In the genomic region with DNA sequence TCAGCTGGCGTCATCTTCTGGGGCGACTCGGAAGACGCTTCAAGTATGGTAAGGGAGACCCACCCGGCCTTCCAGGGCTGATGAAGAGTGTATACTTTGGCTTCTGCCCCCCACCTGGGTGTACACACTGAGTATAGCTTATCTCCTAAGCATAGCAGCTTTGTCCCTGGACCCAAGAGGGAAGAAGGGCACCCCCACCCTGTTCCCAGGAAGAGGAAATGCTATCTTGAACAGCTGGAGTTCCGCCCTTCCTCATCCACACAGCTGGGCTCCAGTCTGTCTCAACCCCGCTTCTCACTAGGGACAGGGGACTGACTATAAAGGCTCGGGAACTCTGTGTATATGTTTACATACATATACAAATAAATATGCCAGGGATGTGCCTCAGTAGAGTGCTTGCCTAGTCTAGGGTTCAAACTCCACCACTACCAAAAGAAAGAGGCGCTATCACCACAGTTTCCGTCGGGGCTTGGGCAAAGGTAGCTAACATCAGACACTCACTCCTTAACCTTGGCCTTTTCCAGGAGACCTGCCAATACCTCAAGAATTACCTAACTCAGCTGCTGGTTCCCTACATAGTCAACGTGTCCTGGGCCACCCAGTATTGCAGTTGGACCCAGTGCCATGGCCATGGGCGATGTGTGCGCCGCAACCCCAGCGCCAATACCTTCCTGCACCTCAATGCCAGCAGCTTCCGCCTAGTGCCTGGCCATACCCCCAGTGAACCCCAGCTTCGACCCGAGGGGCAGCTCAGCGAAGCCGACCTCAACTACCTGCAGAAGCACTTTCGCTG, we compare ENCODE assay signal across 10 mouse cellular contexts. TPM values are rescaled to one million over a fixed set of nuclear protein-coding genes. Genes with fewer than 3 reads are reported as not detected.
DNase-seq lines count a peak whose midpoint lies in the region; ATAC-seq and TF ChIP-seq lines count a peak whose summit lies in the region.
"Had no signal": no experiment of that assay in that cellular context is flagged by ENCODE, and none has a peak within 500 bp of the region (broad histone marks: within the 10 kb centered on the region; RNA-seq: fewer than 3 reads in every experiment).

No protein-coding gene starts in this region.

- 96% methylated on average over 22 of the region's 22 CpGs for WGBS in forebrain, embryonic 12.5 days
- WGBS in forebrain, embryonic 14.5 days: 94% methylated on average over 22 of the region's 22 CpGs
- WGBS in hindbrain, postnatal 0 days: 93% methylated on average over 22 of the region's 22 CpGs
- 83% methylated on average over 22 of the region's 22 CpGs for WGBS in lung, embryonic 15.5 days

- H3K27ac ChIP-seq in forebrain, embryonic 12.5 days: no peak overlapping the region
- no peak overlapping the region for H3K27ac ChIP-seq in forebrain, embryonic 14.5 days (ENCODE audit: low read depth, low read length)
- H3K27ac ChIP-seq in hindbrain, postnatal 0 days: no peak overlapping the region
- H3K27ac ChIP-seq in lung, embryonic 15.5 days: no peak overlapping the region
- H3K27ac ChIP-seq: hindbrain, embryonic 15.5 days had no signal

- ATAC-seq in forebrain, embryonic 12.5 days (ENCODE audit: low FRiP score): no peak
- ATAC-seq in forebrain, embryonic 14.5 days: no peak
- ATAC-seq in G1E (ENCODE audit: extremely low read depth, insufficient number of reproducible peaks, low FRiP score, poor library complexity, severe bottlenecking): no peak
- ATAC-seq in hindbrain, postnatal 0 days: no peak
- no peak for ATAC-seq in lung, embryonic 15.5 days (ENCODE audit: borderline replicate concordance, extremely low read depth, low FRiP score, low TSS enrichment)

- peak overlapping the region; percentile 88 for H3K4me2 ChIP-seq in forebrain, embryonic 12.5 days
- H3K4me2 ChIP-seq in forebrain, embryonic 14.5 days (ENCODE audit: low read length): no peak overlapping the region
- H3K4me2 ChIP-seq in hindbrain, postnatal 0 days (ENCODE audit: low read depth, low read length): 0 out of 2 replicates have a peak overlapping the region, but pooled peaks have one; percentile 83
- H3K4me2 ChIP-seq in lung, embryonic 15.5 days: peak overlapping the region; percentile 73

- TF ChIP-seq CTCF in G1E (IDR thresholded peaks at IDR 0.05; ENCODE audit: low read depth, low read length): no peak
- TF ChIP-seq CTCF in hindbrain, postnatal 0 days (IDR thresholded peaks at IDR 0.05; ENCODE audit: low read depth): no peak

- peaks cover 48% of the 10 kb centered on the region for H3K36me3 ChIP-seq in forebrain, embryonic 12.5 days (replicated peaks)
- H3K36me3 ChIP-seq in forebrain, embryonic 14.5 days (ENCODE audit: control insufficient read depth, insufficient read depth, low read length): peaks cover 39% of the 10 kb centered on the region
- peaks cover 43% of the 10 kb centered on the region for H3K36me3 ChIP-seq in G1E (replicated peaks)
- peaks cover 21% of the 10 kb centered on the region; the same call in 1 of the 2 replicates for H3K36me3 ChIP-seq in hindbrain, postnatal 0 days (ENCODE audit: insufficient read depth, low read length)
- H3K36me3 ChIP-seq in lung, embryonic 15.5 days: peaks cover 35% of the 10 kb centered on the region

- DNase-seq in forebrain, embryonic 14.5 days (ENCODE audit: low spot score): no peak
- no peak for DNase-seq in G1E (ENCODE audit: low spot score)
- no peak for DNase-seq in hindbrain, postnatal 0 days (ENCODE audit: low spot score)
- DNase-seq in frontal cortex, postnatal 25 days (ENCODE audit: low spot score in 2 of 2): no peak
- no peak for DNase-seq in layer of hippocampus, postnatal 36 days
- no peak for DNase-seq in adrenal gland, adult 2 months

- no peaks in the 10 kb centered on the region for H3K27me3 ChIP-seq in forebrain, embryonic 12.5 days
- H3K27me3 ChIP-seq in forebrain, embryonic 14.5 days (replicated peaks; ENCODE audit: control insufficient read depth, insufficient read depth, low read length): no peaks in the 10 kb centered on the region
- no peaks in the 10 kb centered on the region for H3K27me3 ChIP-seq in G1E (ENCODE audit: insufficient read depth, low read length)
- no peaks in the 10 kb centered on the region for H3K27me3 ChIP-seq in hindbrain, postnatal 0 days (ENCODE audit: insufficient read depth, low read length)
- H3K27me3 ChIP-seq in lung, embryonic 15.5 days: no peaks in the 10 kb centered on the region
- H3K27me3 ChIP-seq: hindbrain, embryonic 15.5 days; megakaryocyte, embryonic 14.5 days had no signal

- H3K4me3 ChIP-seq in forebrain, embryonic 12.5 days (replicated peaks): no peak overlapping the region
- no peak overlapping the region for H3K4me3 ChIP-seq in forebrain, embryonic 14.5 days (ENCODE audit: low read depth, low read length)
- peak overlapping the region; percentile 79; the same call in 1 of the 2 replicates for H3K4me3 ChIP-seq in G1E (ENCODE audit: low read depth, low read length)
- no peak overlapping the region for H3K4me3 ChIP-seq in hindbrain, postnatal 0 days (ENCODE audit: low read length)
- 0 out of 2 replicates have a peak overlapping the region, but pooled peaks have one; percentile 73 for H3K4me3 ChIP-seq in lung, embryonic 15.5 days
- H3K4me3 ChIP-seq: hindbrain, embryonic 15.5 days; megakaryocyte, embryonic 14.5 days had no signal

- H3K4me1 ChIP-seq in forebrain, embryonic 12.5 days: peaks cover 54% of the 10 kb centered on the region
- H3K4me1 ChIP-seq in forebrain, embryonic 14.5 days (ENCODE audit: control insufficient read depth, insufficient read depth, low read length): peaks cover 25% of the 10 kb centered on the region
- peaks cover 83% of the 10 kb centered on the region for H3K4me1 ChIP-seq in G1E (ENCODE audit: insufficient read depth, low read depth, low read length)
- peaks cover 21% of the 10 kb centered on the region for H3K4me1 ChIP-seq in hindbrain, postnatal 0 days (ENCODE audit: insufficient read depth, low read length)
- H3K4me1 ChIP-seq in lung, embryonic 15.5 days: peaks cover 49% of the 10 kb centered on the region

- no peaks in the 10 kb centered on the region for H3K9me3 ChIP-seq in forebrain, embryonic 12.5 days
- no peaks in the 10 kb centered on the region for H3K9me3 ChIP-seq in forebrain, embryonic 14.5 days (replicated peaks; ENCODE audit: control insufficient read depth, low read length)
- no peaks in the 10 kb centered on the region for H3K9me3 ChIP-seq in G1E (replicated peaks)
- no peaks in the 10 kb centered on the region for H3K9me3 ChIP-seq in hindbrain, postnatal 0 days (ENCODE audit: low read length)
- no peaks in the 10 kb centered on the region for H3K9me3 ChIP-seq in lung, embryonic 15.5 days
- H3K9me3 ChIP-seq: hindbrain, embryonic 15.5 days; megakaryocyte, embryonic 14.5 days had no signal

- no peak overlapping the region for H3K9ac ChIP-seq in forebrain, embryonic 12.5 days
- H3K9ac ChIP-seq in forebrain, embryonic 14.5 days (ENCODE audit: low read length): no peak overlapping the region
- H3K9ac ChIP-seq in hindbrain, postnatal 0 days (replicated peaks; ENCODE audit: low read length): 0 out of 2 replicates have a peak overlapping the region, but pooled peaks have one; percentile 17
- no peak overlapping the region for H3K9ac ChIP-seq in lung, embryonic 15.5 days

RNA-seq across cellular contexts. Expression of a gene that starts 4.0 kb away (rescaled TPM):
- 108 and 110 TPM in 2 replicates for polyA plus RNA-seq in forebrain, embryonic 12.5 days (2016; fragmentation: Nextera tagmentation; extraction: Ambion mirVana)
- 98.0 and 109 TPM in 2 replicates for polyA plus RNA-seq in forebrain, embryonic 14.5 days (2014; fragmentation: Nextera tagmentation; extraction: Ambion mirVana)
- 11.7 and 16.8 TPM in 2 replicates for total RNA-seq in G1E (2014; fragmentation: Nextera tagmentation)
- total RNA-seq in G1E (2017): 4.2 and 5.5 TPM in 2 replicates
- polyA plus RNA-seq in G1E (2012): 28.9 and 33.9 TPM in 2 replicates
- 59.8 and 75.3 TPM in 2 replicates for total RNA-seq in hindbrain, postnatal 0 days (2014; rRNA removed)
- 39.8 and 40.6 TPM in 2 replicates for polyA plus RNA-seq in hindbrain, postnatal 0 days (2015; fragmentation: Nextera tagmentation; extraction: Ambion mirVana)
- 105 and 109 TPM in 2 replicates for polyA plus RNA-seq in lung, embryonic 15.5 days (2015; fragmentation: Nextera tagmentation; extraction: Ambion mirVana)
- total RNA-seq in layer of hippocampus, postnatal 36 days (2021): 10 to 100 TPM; 13.0 to 13.5 TPM
- total RNA-seq in adrenal gland, adult 2 months (2021): 10 to 100 TPM; 36.8 to 52.8 TPM
- 92.1 and 102 TPM in 2 replicates for polyA plus RNA-seq in adrenal gland, adult 2 months (2012; rRNA removed)

RNA-seq across cellular contexts. Expression of a gene that starts 5.0 kb away (rescaled TPM):
- polyA plus RNA-seq in forebrain, embryonic 12.5 days (2016; fragmentation: Nextera tagmentation; extraction: Ambion mirVana): 6.9 and 8.4 TPM in 2 replicates
- 2.6 and 3.3 TPM in 2 replicates for polyA plus RNA-seq in forebrain, embryonic 14.5 days (2014; fragmentation: Nextera tagmentation; extraction: Ambion mirVana)
- total RNA-seq in G1E (2014; fragmentation: Nextera tagmentation) (6.6 and 7.3 TPM in 2 replicates), G1E (2017) (1.9 and 2.3 TPM in 2 replicates)
- polyA plus RNA-seq in G1E (2012): 1.4 and 2.2 TPM in 2 replicates
- 3.4 and 7.7 TPM in 2 replicates for total RNA-seq in hindbrain, postnatal 0 days (2014; rRNA removed)
- 3.3 and 4.9 TPM in 2 replicates for polyA plus RNA-seq in hindbrain, postnatal 0 days (2015; fragmentation: Nextera tagmentation; extraction: Ambion mirVana)
- 8.4 and 9.6 TPM in 2 replicates for polyA plus RNA-seq in lung, embryonic 15.5 days (2015; fragmentation: Nextera tagmentation; extraction: Ambion mirVana)
- 1 to 10 TPM; 6.5 to 6.7 TPM for total RNA-seq in layer of hippocampus, postnatal 36 days (2021)
- total RNA-seq in adrenal gland, adult 2 months (2021): 10 to 100 TPM; 13.7 to 15.2 TPM
- 6.3 and 7.0 TPM in 2 replicates for polyA plus RNA-seq in adrenal gland, adult 2 months (2012; rRNA removed)

RNA-seq across cellular contexts. Expression of a gene that starts 7.0 kb away (rescaled TPM):
- polyA plus RNA-seq in forebrain, embryonic 12.5 days (2016; fragmentation: Nextera tagmentation; extraction: Ambion mirVana): 13.7 and 14.2 TPM in 2 replicates
- 17.4 and 18.7 TPM in 2 replicates for polyA plus RNA-seq in forebrain, embryonic 14.5 days (2014; fragmentation: Nextera tagmentation; extraction: Ambion mirVana)
- 17.1 and 17.4 TPM in 2 replicates for total RNA-seq in G1E (2014; fragmentation: Nextera tagmentation)
- 13.1 and 14.6 TPM in 2 replicates for total RNA-seq in G1E (2017)
- polyA plus RNA-seq in G1E (2012): 53.5 and 53.8 TPM in 2 replicates
- total RNA-seq in hindbrain, postnatal 0 days (2014; rRNA removed): 29.9 and 32.8 TPM in 2 replicates
- 17.8 and 19.4 TPM in 2 replicates for polyA plus RNA-seq in hindbrain, postnatal 0 days (2015; fragmentation: Nextera tagmentation; extraction: Ambion mirVana)
- 18.2 and 18.6 TPM in 2 replicates for polyA plus RNA-seq in lung, embryonic 15.5 days (2015; fragmentation: Nextera tagmentation; extraction: Ambion mirVana)
- total RNA-seq in layer of hippocampus, postnatal 36 days (2021): 10 to 100 TPM; 13.5 to 13.8 TPM
- 10 to 100 TPM; 15.9 to 19.2 TPM for total RNA-seq in adrenal gland, adult 2 months (2021)
- polyA plus RNA-seq in adrenal gland, adult 2 months (2012; rRNA removed): 111 TPM in 2 replicates

RNA-seq across cellular contexts. Expression of a gene that starts 8.7 kb away (rescaled TPM):
- 77.2 and 79.9 TPM in 2 replicates for polyA plus RNA-seq in forebrain, embryonic 12.5 days (2016; fragmentation: Nextera tagmentation; extraction: Ambion mirVana)
- 105 and 107 TPM in 2 replicates for polyA plus RNA-seq in forebrain, embryonic 14.5 days (2014; fragmentation: Nextera tagmentation; extraction: Ambion mirVana)
- total RNA-seq in G1E (2014; fragmentation: Nextera tagmentation) (30.4 and 33.1 TPM in 2 replicates), G1E (2017) (16.0 and 21.3 TPM in 2 replicates)
- 24.4 and 45.3 TPM in 2 replicates for polyA plus RNA-seq in G1E (2012)
- total RNA-seq in hindbrain, postnatal 0 days (2014; rRNA removed): 128 and 142 TPM in 2 replicates
- 115 and 119 TPM in 2 replicates for polyA plus RNA-seq in hindbrain, postnatal 0 days (2015; fragmentation: Nextera tagmentation; extraction: Ambion mirVana)
- polyA plus RNA-seq in lung, embryonic 15.5 days (2015; fragmentation: Nextera tagmentation; extraction: Ambion mirVana): 37.7 and 39.7 TPM in 2 replicates
- total RNA-seq in layer of hippocampus, postnatal 36 days (2021): 10 to 100 TPM; 70.1 to 82.0 TPM
- total RNA-seq in adrenal gland, adult 2 months (2021): 10 to 100 TPM; 52.2 to 57.5 TPM
- 88.2 and 94.1 TPM in 2 replicates for polyA plus RNA-seq in adrenal gland, adult 2 months (2012; rRNA removed)

RNA-seq across cellular contexts. Expression of a gene that starts 8.9 kb away (rescaled TPM):
- polyA plus RNA-seq in forebrain, embryonic 12.5 days (2016; fragmentation: Nextera tagmentation; extraction: Ambion mirVana): 0.80 and 1.2 TPM in 2 replicates
- polyA plus RNA-seq in forebrain, embryonic 14.5 days (2014; fragmentation: Nextera tagmentation; extraction: Ambion mirVana): 0.66 and 1.0 TPM in 2 replicates
- total RNA-seq in G1E (2014; fragmentation: Nextera tagmentation): 4.6 and 7.7 TPM in 2 replicates
- total RNA-seq in G1E (2017): 1.1 and 1.4 TPM in 2 replicates
- polyA plus RNA-seq in G1E (2012): 0.29 and 0.53 TPM in 2 replicates
- total RNA-seq in hindbrain, postnatal 0 days (2014; rRNA removed): 3.3 and 4.9 TPM in 2 replicates
- 1.7 and 1.9 TPM in 2 replicates for polyA plus RNA-seq in hindbrain, postnatal 0 days (2015; fragmentation: Nextera tagmentation; extraction: Ambion mirVana)
- polyA plus RNA-seq in lung, embryonic 15.5 days (2015; fragmentation: Nextera tagmentation; extraction: Ambion mirVana): 0.99 and 1.4 TPM in 2 replicates
- 1 to 10 TPM; 1.3 to 1.8 TPM for total RNA-seq in layer of hippocampus, postnatal 36 days (2021)
- total RNA-seq in adrenal gland, adult 2 months (2021): 1 to 10 TPM; 1.3 to 1.4 TPM
- polyA plus RNA-seq in adrenal gland, adult 2 months (2012; rRNA removed): 1.8 and 2.2 TPM in 2 replicates

Comparison
In these comparisons a context has a peak if more than half of its experiments do, and no peak if none do; other contexts are left out.
1. H3K4me3 ChIP-seq: peak in G1E (single experiment) and lung, embryonic 15.5 days (single experiment); none in forebrain, embryonic 12.5 days (single experiment), forebrain, embryonic 14.5 days (single experiment) and hindbrain, postnatal 0 days (single experiment).